Mouse (Mus musculus): ENCODE results near the gene Ppp2r5a. TPM values are rescaled to one million over a fixed set of nuclear protein-coding genes. Genes with fewer than 3 reads are reported as not detected.

The Ppp2r5a gene
- polyA plus RNA-seq, 1 experiment from 2014 or later = 19.2 TPM

DNA sequence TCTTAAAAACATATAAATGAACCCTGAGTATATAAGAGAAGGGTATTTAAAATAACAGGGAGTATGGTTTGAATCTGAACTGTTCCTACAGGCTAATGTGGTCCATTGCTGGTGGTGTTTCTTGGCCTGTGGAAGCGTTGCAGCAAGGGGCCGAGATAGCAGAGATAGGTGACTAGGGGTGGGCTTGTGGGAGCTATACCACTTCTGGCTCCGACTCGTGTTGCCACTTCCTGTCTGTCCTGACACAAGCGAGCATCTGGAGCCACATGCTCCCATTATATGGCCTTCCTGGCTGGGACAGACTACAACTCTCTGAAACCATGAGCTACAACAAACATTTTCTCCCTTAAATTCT, 27.5 kb downstream of the Ppp2r5a start:
- no peaks in the 10 kb centered on the region for H3K4me1 ChIP-seq (ENCODE audit: control insufficient read depth, insufficient read depth, low read length)
- no peaks in the 10 kb centered on the region for H3K27me3 ChIP-seq (ENCODE audit: control insufficient read depth, insufficient read depth, low read length)
- no peak overlapping the region for H3K9ac ChIP-seq (ENCODE audit: low read length)
- ATAC-seq (ENCODE audit: low FRiP score) = no peak
- WGBS = 92% methylated on average over 5 of the region's 5 CpGs
- no peak for DNase-seq (ENCODE audit: low spot score, missing footprints)
- H3K9me3 ChIP-seq (ENCODE audit: control insufficient read depth, low read length) = no peaks in the 10 kb centered on the region
- no peak overlapping the region for H3K4me3 ChIP-seq (ENCODE audit: low read depth, low read length)
- no peak overlapping the region for H3K27ac ChIP-seq (ENCODE audit: low read depth, low read length)
- no peak overlapping the region for H3K4me2 ChIP-seq
- no peaks in the 10 kb centered on the region for H3K36me3 ChIP-seq (ENCODE audit: control insufficient read depth, insufficient read depth, low read length)

DNA sequence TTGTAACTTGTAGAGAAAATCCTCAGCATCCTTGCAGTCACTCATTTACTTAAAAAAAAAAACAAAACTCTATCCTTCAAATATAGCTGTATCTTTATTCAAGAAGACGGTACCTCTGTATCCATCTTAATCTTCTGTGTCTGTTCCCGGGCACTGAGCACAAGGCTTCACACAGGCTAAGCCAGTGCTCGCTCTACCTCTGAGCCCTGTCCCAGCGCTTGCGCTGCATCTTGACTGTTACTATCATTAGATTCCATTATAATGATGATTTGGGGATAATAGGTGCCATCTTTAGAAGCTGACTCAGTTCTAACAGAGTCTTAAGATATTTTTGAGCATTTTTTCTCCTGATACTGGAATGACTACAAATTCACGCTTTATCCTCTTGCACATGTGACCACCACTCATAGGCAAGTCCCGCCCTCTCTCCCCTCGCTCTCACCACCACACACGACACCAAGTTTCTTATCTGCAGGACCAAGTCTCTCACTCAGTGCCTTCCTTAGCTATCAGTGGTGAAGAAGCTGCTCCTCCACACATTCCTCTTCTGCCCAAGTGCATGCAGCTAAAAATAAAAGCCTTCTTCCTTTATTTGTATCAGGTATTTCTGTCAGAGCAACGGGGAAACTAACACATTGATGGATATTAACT, 28.0 kb downstream of the Ppp2r5a start:
- ATAC-seq (ENCODE audit: low FRiP score) (no peak), DNase-seq (ENCODE audit: low spot score, missing footprints) (no peak)
- no peak overlapping the region for H3K4me3 ChIP-seq (ENCODE audit: low read depth, low read length)
- H3K4me1 ChIP-seq (ENCODE audit: control insufficient read depth, insufficient read depth, low read length) = no peaks in the 10 kb centered on the region
- no peaks in the 10 kb centered on the region for H3K36me3 ChIP-seq (ENCODE audit: control insufficient read depth, insufficient read depth, low read length)
- no peak overlapping the region for H3K27ac ChIP-seq (ENCODE audit: low read depth, low read length)
- 90% methylated on average over 10 of the region's 10 CpGs for WGBS
- no peaks in the 10 kb centered on the region for H3K9me3 ChIP-seq (ENCODE audit: control insufficient read depth, low read length)
- no peak overlapping the region for H3K9ac ChIP-seq (ENCODE audit: low read length)
- H3K4me2 ChIP-seq = no peak overlapping the region
- H3K27me3 ChIP-seq (ENCODE audit: control insufficient read depth, insufficient read depth, low read length) = no peaks in the 10 kb centered on the region

DNA sequence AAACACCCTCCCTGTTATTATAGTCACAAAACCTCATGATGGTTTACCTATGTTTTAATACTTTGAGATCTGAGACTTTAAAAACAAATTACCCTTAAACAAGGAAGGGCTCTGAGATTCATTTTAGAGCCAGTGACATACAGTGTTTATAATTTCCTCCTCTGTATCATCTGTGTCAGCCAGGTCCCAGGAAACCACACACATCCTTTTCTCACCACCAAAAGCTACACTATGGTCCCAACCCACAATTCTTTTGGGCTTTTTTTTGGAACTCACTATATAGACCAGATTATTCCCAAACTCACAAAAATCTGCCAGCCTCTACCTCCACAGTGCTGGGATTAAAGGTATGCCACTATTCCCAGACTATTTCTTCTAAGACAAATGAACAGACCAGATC, 33.9 kb downstream of the Ppp2r5a start:
- Histone ChIP-seq H3K27me3 (ENCODE audit: control insufficient read depth, insufficient read depth, low read length) (no peaks in the 10 kb centered on the region), H3K36me3 (ENCODE audit: control insufficient read depth, insufficient read depth, low read length) (no peaks in the 10 kb centered on the region), H3K9ac (ENCODE audit: low read length) (no peak overlapping the region), H3K27ac (ENCODE audit: low read depth, low read length) (no peak overlapping the region), H3K4me1 (ENCODE audit: control insufficient read depth, insufficient read depth, low read length) (no peaks in the 10 kb centered on the region), H3K9me3 (ENCODE audit: control insufficient read depth, low read length) (no peaks in the 10 kb centered on the region), H3K4me3 (ENCODE audit: low read depth, low read length) (no peak overlapping the region), H3K4me2 (no peak overlapping the region)
- DNase-seq (ENCODE audit: low spot score, missing footprints) (no peak), ATAC-seq (ENCODE audit: low FRiP score) (no peak)

DNA sequence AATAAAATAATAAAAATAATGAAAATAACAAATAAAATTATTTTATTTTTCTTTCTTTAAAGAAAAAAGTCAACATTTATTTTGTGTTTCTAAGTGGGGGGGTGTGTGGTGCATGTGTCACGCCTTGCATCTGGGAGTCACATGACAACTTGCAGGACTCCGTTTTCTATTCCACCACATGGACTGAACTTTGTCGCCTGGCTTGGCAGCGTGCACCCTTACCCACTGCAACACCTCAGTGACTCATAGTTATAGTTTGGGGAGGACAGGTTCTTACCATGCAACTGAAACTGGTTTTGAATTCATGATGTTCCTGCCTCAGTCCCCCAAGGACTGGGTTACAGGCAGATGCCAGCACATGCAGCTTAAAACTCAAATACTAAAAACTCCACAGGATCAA, 34.9 kb downstream of the Ppp2r5a start:
- Histone ChIP-seq H3K27me3 (ENCODE audit: control insufficient read depth, insufficient read depth, low read length) (no peaks in the 10 kb centered on the region), H3K4me3 (ENCODE audit: low read depth, low read length) (no peak overlapping the region), H3K27ac (ENCODE audit: low read depth, low read length) (no peak overlapping the region), H3K9ac (ENCODE audit: low read length) (no peak overlapping the region), H3K4me1 (ENCODE audit: control insufficient read depth, insufficient read depth, low read length) (no peaks in the 10 kb centered on the region), H3K4me2 (no peak overlapping the region), H3K9me3 (ENCODE audit: control insufficient read depth, low read length) (no peaks in the 10 kb centered on the region), H3K36me3 (ENCODE audit: control insufficient read depth, insufficient read depth, low read length) (no peaks in the 10 kb centered on the region)
- 95% methylated on average over 4 of the region's 4 CpGs for WGBS
- DNase-seq (ENCODE audit: low spot score, missing footprints) (no peak), ATAC-seq (ENCODE audit: low FRiP score) (no peak)

DNA sequence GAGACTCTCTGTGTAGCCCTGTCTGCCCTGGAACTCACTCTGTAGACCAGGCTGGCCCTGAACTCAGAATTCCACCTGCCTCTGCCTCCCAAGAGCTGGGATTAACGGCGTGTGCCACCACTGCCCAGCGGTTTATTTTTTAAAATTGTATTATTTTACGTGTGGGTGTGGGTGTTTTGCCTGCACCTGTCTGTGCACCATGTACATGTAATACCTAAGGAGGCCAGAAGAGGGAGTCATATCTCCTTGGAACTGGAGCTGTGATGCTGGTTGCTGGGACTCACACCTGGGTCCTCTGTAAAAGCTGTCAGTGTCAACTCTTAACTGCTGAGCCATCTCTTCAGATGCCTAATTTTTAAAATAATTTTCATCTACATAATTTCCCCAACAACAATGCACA, 38.6 kb downstream of the Ppp2r5a start:
- no peak overlapping the region for H3K27ac ChIP-seq (ENCODE audit: low read depth, low read length)
- WGBS = 72% methylated on average over 4 of the region's 4 CpGs
- H3K4me2 ChIP-seq = no peak overlapping the region
- H3K4me3 ChIP-seq (ENCODE audit: low read depth, low read length) = no peak overlapping the region
- H3K27me3 ChIP-seq (ENCODE audit: control insufficient read depth, insufficient read depth, low read length) = no peaks in the 10 kb centered on the region
- no peak overlapping the region for H3K9ac ChIP-seq (ENCODE audit: low read length)
- DNase-seq (ENCODE audit: low spot score, missing footprints) (no peak), ATAC-seq (ENCODE audit: low FRiP score) (no peak)
- no peaks in the 10 kb centered on the region for H3K36me3 ChIP-seq (ENCODE audit: control insufficient read depth, insufficient read depth, low read length)
- no peaks in the 10 kb centered on the region for H3K9me3 ChIP-seq (ENCODE audit: control insufficient read depth, low read length)
- H3K4me1 ChIP-seq (ENCODE audit: control insufficient read depth, insufficient read depth, low read length) = no peaks in the 10 kb centered on the region

DNA sequence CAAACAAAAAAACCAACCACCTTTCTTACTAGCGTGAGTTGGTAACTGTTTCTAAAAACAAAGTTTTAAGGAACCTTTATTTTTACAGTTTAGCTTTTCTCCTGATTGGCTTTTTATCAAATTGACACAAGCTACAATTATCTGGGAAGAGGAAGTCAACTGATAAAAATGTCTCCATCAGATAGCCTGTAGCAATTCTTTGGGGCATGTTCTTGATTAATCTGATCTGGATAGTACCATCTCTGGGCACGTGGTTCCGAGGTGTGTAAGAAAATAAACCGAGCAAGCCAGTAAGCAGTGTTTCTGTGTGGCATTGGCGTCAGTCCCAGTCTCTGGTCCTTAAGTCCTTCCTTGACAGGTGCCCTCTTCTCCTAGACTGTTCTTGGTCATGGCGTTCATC, 40.7 kb downstream of the Ppp2r5a start:
- H3K4me3 ChIP-seq (ENCODE audit: low read depth, low read length) = no peak overlapping the region
- no peaks in the 10 kb centered on the region for H3K27me3 ChIP-seq (ENCODE audit: control insufficient read depth, insufficient read depth, low read length)
- H3K4me2 ChIP-seq = no peak overlapping the region
- H3K27ac ChIP-seq (ENCODE audit: low read depth, low read length) = no peak overlapping the region
- H3K4me1 ChIP-seq (ENCODE audit: control insufficient read depth, insufficient read depth, low read length) = no peaks in the 10 kb centered on the region
- DNase-seq (ENCODE audit: low spot score, missing footprints) (no peak), ATAC-seq (ENCODE audit: low FRiP score) (no peak)
- no peaks in the 10 kb centered on the region for H3K9me3 ChIP-seq (ENCODE audit: control insufficient read depth, low read length)
- WGBS = 95% methylated on average over 6 of the region's 6 CpGs
- no peak overlapping the region for H3K9ac ChIP-seq (ENCODE audit: low read length)
- no peaks in the 10 kb centered on the region; the same call in 1 of the 2 replicates for H3K36me3 ChIP-seq (ENCODE audit: control insufficient read depth, insufficient read depth, low read length)

DNA sequence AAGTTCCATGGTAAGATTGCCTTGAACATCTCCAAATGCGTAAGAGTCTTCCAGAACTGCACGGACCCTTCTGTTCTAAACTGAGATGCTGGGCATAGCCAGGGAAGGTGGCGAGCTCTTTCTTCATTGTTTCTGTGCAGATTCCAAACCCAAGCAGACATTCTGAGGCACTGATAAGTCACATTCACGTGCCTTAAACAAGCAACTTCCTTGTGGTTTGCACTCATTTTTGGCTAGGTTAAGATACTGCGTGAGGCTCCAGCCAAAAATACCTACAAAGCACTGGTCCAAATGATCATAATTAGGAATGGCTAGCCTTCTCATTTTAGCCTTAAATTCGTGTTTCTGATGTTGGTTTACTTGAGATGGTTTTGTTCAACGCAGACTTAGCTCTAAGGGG, 43.6 kb downstream of the Ppp2r5a start:
- H3K4me1 ChIP-seq (ENCODE audit: control insufficient read depth, insufficient read depth, low read length) = no peaks in the 10 kb centered on the region
- H3K9ac ChIP-seq (ENCODE audit: low read length) = no peak overlapping the region
- H3K9me3 ChIP-seq (ENCODE audit: control insufficient read depth, low read length) = no peaks in the 10 kb centered on the region
- no peak overlapping the region for H3K4me2 ChIP-seq
- H3K4me3 ChIP-seq (ENCODE audit: low read depth, low read length) = no peak overlapping the region
- peaks cover 2% of the 10 kb centered on the region; the same call in 1 of the 2 replicates for H3K36me3 ChIP-seq (ENCODE audit: control insufficient read depth, insufficient read depth, low read length)
- ATAC-seq (ENCODE audit: low FRiP score) (no peak), DNase-seq (ENCODE audit: low spot score, missing footprints) (no peak)
- 89% methylated on average over 7 of the region's 7 CpGs for WGBS
- H3K27me3 ChIP-seq (ENCODE audit: control insufficient read depth, insufficient read depth, low read length) = no peaks in the 10 kb centered on the region
- no peak overlapping the region for H3K27ac ChIP-seq (ENCODE audit: low read depth, low read length)

DNA sequence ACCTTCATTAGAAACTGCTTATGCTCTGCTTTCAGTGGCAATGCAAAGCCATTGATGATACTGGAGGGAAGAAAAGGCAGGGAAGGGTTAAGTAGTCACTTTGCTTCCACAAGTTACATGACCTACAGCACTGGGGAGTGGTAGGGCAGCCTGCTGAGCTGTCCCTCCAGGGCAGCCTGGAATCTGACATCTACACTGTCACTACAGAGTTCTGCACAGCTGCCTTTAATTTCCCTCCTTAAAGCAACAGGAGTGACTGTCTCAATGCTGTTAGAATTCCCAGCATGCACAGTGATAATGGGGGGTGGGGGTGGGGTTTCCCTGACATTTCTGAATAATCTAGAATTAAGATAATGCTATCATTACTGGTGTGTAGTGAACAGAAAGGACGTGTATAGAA, 46.1 kb downstream of the Ppp2r5a start:
- ATAC-seq (ENCODE audit: low FRiP score) (no peak), DNase-seq (ENCODE audit: low spot score, missing footprints) (no peak)
- WGBS = 75% methylated on average over 1 of the region's 1 CpGs
- H3K4me2 ChIP-seq = no peak overlapping the region
- no peaks in the 10 kb centered on the region for H3K27me3 ChIP-seq (ENCODE audit: control insufficient read depth, insufficient read depth, low read length)
- H3K9me3 ChIP-seq (ENCODE audit: control insufficient read depth, low read length) = no peaks in the 10 kb centered on the region
- H3K27ac ChIP-seq (ENCODE audit: low read depth, low read length) = no peak overlapping the region
- no peak overlapping the region for H3K4me3 ChIP-seq (ENCODE audit: low read depth, low read length)
- H3K36me3 ChIP-seq (ENCODE audit: control insufficient read depth, insufficient read depth, low read length) = peaks cover 7% of the 10 kb centered on the region
- no peak overlapping the region for H3K9ac ChIP-seq (ENCODE audit: low read length)
- no peaks in the 10 kb centered on the region for H3K4me1 ChIP-seq (ENCODE audit: control insufficient read depth, insufficient read depth, low read length)

DNA sequence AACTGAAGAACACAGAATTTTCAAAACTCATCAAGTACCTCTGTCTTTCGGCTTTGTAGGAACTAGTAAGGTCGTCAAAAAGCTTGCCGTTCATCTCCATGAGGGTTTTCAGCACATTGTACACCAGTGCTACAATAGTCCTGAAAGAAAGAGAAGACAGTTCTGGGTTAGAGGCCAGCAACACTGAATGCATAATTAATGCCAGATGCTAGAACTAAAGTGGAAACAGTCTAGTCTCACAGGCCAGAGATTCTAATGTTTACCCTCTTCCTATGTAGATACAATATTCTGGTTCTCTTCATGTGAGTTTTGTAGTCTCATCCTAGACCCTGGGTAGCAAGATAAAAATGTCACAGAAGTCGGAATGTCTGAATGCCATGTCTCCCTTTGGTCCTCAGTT, 49.2 kb downstream of the Ppp2r5a start:
- ATAC-seq (ENCODE audit: low FRiP score) = no peak
- no peak for DNase-seq (ENCODE audit: low spot score, missing footprints)
- H3K27me3 ChIP-seq (ENCODE audit: control insufficient read depth, insufficient read depth, low read length) = no peaks in the 10 kb centered on the region
- peaks cover 13% of the 10 kb centered on the region for H3K36me3 ChIP-seq (ENCODE audit: control insufficient read depth, insufficient read depth, low read length)
- no peak overlapping the region for H3K27ac ChIP-seq (ENCODE audit: low read depth, low read length)
- no peak overlapping the region for H3K4me2 ChIP-seq
- H3K9me3 ChIP-seq (ENCODE audit: control insufficient read depth, low read length) = no peaks in the 10 kb centered on the region
- no peaks in the 10 kb centered on the region for H3K4me1 ChIP-seq (ENCODE audit: control insufficient read depth, insufficient read depth, low read length)
- H3K9ac ChIP-seq (ENCODE audit: low read length) = no peak overlapping the region
- WGBS = 73% methylated on average over 4 of the region's 4 CpGs
- no peak overlapping the region for H3K4me3 ChIP-seq (ENCODE audit: low read depth, low read length)
